Mouse (Mus musculus) kidney, adult 2 months (tissue): Measurements from ENCODE around the gene Prss48.

Experiments
- CTCF ChIP-seq: fragments of 200-500 bp; conservative IDR thresholded peaks from 2 replicates; pipeline ENCODE4 v1.5.1; 2011; ENCODE audit warnings: low read depth, mild to moderate bottlenecking, control low read depth, low read length, moderate library complexity, mixed read lengths; ENCODE audit not compliant: insufficient read depth, insufficient read length
- POLR2A ChIP-seq: fragments of 200-500 bp; IDR thresholded peaks from one replicate; pipeline ENCODE4 v1.6.1; 2011; ENCODE audit warnings: low read depth, low read length, control low read depth

- TF ChIP-seq POLR2A (no peak), CTCF (no peak)
Measured at GRCm38 (mm10) chr3:85993744-85994143, 8.5 kb downstream of the Prss48 start.
